Mouse (Mus musculus) thymus, adult 2 months (tissue): Measurements from ENCODE around the gene Tmem14a.

Source experiments
- CTCF ChIP-seq: fragments of 200-500 bp; IDR thresholded peaks from 2 replicates; pipeline ENCODE4 v1.5.1; 2012; ENCODE audit warnings: mild to moderate bottlenecking, control low read depth, low read length, moderate library complexity, borderline replicate concordance; ENCODE audit not compliant: control insufficient read depth, poor library complexity, insufficient read depth; ENCODE audit errors: extremely low read depth
- POLR2A ChIP-seq: fragments of 200-500 bp; IDR thresholded peaks from 2 replicates; pipeline ENCODE4 v1.6.1; 2012; ENCODE audit warnings: mild to moderate bottlenecking, low read length, control low read depth, moderate library complexity; ENCODE audit not compliant: control insufficient read depth, poor library complexity, insufficient read depth; ENCODE audit errors: extremely low read depth

DNA sequence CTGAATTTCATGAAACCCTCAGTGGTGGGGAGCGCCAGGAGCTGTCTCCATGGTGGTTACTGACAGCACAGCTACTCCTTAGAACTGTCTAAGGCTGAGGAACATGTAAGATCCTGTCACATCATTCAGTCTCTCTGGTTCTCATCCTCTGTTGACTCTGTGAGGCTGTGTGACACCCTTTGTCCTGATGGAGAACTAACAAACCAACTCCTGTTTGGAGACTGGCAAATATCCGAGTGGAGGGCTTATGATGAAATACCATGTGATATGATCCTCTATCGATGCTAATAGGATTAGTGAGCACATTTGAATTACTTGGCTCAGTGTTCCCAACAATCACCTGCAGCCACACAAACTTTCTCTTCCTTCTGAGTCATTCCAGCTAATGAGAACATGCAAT, 27.8 kb downstream of the Tmem14a start:
- TF ChIP-seq CTCF (no peak), POLR2A (no peak)
